Mouse (Mus musculus) cerebellum, adult 2 months (tissue): ENCODE measurements at regions not wholly inside any gene's neighbourhood (a gene's known extent, or its start where the extent isn't known, plus 50 kb on each side); places are given as distances from the start of the nearest gene placed in this dataset.

ENCODE experiments used
- CTCF ChIP-seq: fragments of 200-500 bp; IDR thresholded peaks from 2 replicates; pipeline ENCODE4 v1.5.1; 2011; ENCODE audit warnings: low read depth, mild to moderate bottlenecking, control low read depth, low read length, moderate library complexity, borderline replicate concordance; ENCODE audit not compliant: insufficient read depth
- POLR2A ChIP-seq: fragments of 200-500 bp; IDR thresholded peaks from 2 replicates; pipeline ENCODE4 v1.6.1; 2011; ENCODE audit warnings: low read length, control low read depth, borderline replicate concordance; ENCODE audit not compliant: insufficient read depth

- TF ChIP-seq CTCF (peak; percentile 53), POLR2A (no peak)
Observed at GRCm38 (mm10) chr12:29068180-29068579, 316.6 kb downstream of the Eipr1 start.
